Mouse (Mus musculus) CD4-positive, CD25-positive, alpha-beta regulatory T cell (primary cell): ENCODE results near the gene Olfr1471. TPM values are rescaled to one million over a fixed set of nuclear protein-coding genes. Genes with fewer than 3 reads are reported as not detected.

Experiments
- polyA plus RNA-seq: library from polyadenylated mRNA; unstranded; fragments of 100-300 nt; shearing (Covaris generic); gene quantifications from one replicate; pipeline ENCODE4 v1.2.1, GENCODE M21; 2017

Olfr1471 gene
- polyA plus RNA-seq, result not detected

DNA sequence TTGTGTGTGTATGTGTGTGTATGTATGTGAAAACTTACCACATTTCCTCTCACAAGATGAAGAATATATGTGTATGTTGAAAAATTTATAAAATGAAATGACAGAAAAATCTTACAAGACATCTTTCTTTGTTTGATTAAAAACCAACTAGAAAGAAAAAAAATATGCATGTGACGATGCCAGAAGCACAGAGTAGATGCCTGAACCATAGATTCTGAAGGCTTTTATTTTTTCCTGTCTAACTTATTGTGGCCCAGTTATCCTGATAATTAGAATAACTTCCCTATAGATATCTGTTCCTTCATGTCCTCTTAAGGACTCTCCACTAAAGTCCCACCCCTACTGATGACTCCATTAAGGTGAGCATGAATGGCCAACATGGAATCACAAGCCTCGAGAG is at the start of gene Olfr1471:
TSS of gene Olfr1471 (plus strand) at position 301 of the 400 bp plus-strand sequence.

DNA sequence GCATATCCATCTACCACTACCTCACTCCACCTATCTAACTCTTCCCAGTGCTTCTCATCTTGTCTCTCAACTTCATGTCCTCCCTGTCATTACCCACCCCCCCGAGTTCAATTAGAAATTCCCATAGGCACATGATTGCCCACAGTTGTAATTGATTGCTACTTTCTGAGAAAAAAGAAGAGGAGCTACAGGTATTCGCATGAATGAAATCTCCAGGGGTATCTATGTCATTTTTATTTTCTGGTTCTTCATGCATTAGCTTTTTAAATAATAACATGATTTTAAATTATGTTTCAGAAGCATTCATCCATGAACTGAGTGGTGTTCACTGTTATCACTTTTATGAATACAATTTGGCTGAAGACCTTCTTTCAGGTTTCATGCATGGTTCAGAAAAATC is 35.7 kb upstream of the Olfr1471 start, which contains the start of gene Olfr1469:
TSS of gene Olfr1469 (plus strand) at position 301 of the 400 bp plus-strand sequence.

DNA sequence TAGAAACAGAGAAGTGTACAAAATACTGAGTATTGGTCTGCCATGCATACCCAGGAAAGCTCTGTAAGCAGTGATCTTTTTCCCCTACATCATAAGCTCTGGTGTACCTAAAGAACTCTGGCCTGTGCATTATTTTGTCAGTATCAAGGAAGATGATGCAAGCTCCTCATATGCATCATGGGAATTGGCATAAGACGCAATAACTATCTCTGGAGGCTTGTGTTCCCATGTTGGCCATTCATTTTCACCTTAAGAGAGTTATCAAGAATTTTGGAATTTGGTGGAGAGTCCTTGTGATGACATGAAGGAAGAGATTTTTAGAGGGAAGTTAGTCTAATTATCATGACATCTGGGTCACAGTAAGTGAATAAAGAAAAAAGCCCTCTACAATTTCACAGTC is 12.8 kb downstream of the Olfr1471 start, which contains the start of gene Olfr1472:
TSS of gene Olfr1472 (minus strand) at position 101 of the 400 bp plus-strand sequence.

DNA sequence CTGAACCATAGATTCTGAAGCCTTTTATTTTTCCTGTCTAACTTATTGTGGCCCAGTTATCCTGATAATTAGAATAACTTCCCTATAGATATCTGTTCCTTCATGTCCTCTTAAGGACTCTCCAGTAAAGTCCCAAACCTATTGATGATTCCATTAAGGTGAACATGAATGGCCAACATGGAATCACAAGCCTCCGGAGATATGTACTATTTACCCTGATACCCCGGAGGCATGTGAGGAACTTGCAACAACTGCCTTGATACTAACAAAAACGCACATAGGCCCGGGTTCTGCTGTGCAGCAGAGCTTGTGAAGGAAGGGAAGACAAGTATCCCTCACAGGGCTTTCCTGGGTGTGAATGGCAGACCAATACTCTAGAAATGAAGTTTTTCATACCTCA is 26.1 kb downstream of the Olfr1471 start, which contains the start of gene Olfr1474:
TSS of gene Olfr1474 (plus strand) at position 301 of the 400 bp plus-strand sequence.

DNA sequence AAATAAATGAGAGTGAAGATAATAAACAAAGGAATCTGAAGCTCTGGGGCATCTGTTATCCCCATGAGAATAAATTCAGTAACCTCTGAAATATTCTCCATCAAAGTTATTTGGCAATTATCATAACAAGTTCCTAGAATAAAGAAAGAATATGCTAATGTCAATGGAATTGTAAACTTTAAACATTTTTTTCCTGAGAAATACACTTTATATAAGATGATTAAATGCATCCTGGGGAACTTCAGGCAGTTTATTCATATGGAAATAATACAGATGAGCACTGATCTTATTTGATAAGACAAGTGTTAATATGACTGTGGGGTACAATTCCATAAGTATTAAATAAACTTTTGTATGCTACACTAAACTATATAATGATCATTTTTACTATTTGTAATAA is 36.9 kb downstream of the Olfr1471 start, which contains the start of gene Olfr1475:
TSS of gene Olfr1475 (minus strand) at position 101 of the 400 bp plus-strand sequence.

DNA sequence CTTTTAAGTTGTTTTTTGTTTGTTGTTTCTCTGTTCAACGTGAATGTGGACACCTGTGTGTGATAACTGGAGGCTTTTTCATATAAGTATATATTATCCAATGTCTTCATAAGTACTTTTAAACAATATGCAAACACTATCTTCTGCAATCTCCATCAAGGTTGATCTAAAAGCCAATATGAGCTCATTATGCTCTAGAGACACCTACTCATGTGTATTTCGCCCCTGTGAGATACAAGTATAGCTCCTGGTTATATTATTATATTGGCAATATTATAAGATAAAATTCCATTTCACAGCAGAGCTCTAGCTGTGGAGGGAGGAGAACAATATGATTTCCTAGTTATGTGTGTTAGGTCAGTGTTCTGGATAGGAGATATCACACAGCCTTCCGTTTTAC is 57.0 kb downstream of the Olfr1471 start, which contains the start of gene Olfr1477:
TSS of gene Olfr1477 (plus strand) at position 301 of the 400 bp plus-strand sequence.

Other genes with a start within 250 kb of the Olfr1471 start
- not detected for gene Olfr1463, start 212.1 kb upstream of the Olfr1471 start, polyA plus RNA-seq
- not detected for gene Olfr1465, start 127.9 kb upstream of the Olfr1471 start, polyA plus RNA-seq
- gene Olfr1466, start 104.5 kb upstream of the Olfr1471 start, polyA plus RNA-seq, result not detected
- gene Olfr1467, start 81.2 kb upstream of the Olfr1471 start, polyA plus RNA-seq, result 0.05 TPM
- 0.25 TPM for gene Olfr1469, start 35.6 kb upstream of the Olfr1471 start, polyA plus RNA-seq
- not detected for gene Olfr1472, start 12.7 kb downstream of the Olfr1471 start, polyA plus RNA-seq
- not detected for gene Olfr1474, start 26.2 kb downstream of the Olfr1471 start, polyA plus RNA-seq
- gene Olfr1475, start 36.8 kb downstream of the Olfr1471 start, polyA plus RNA-seq, result not detected
- gene Olfr1477, start 57.1 kb downstream of the Olfr1471 start, polyA plus RNA-seq, result 0.20 TPM
- not detected for gene Olfr1480, start 84.5 kb downstream of the Olfr1471 start, polyA plus RNA-seq
- 0.06 TPM for gene Olfr1484, start 140.1 kb downstream of the Olfr1471 start, polyA plus RNA-seq
- not detected for gene Olfr1487, start 174.0 kb downstream of the Olfr1471 start, polyA plus RNA-seq
- gene Olfr1489, start 188.2 kb downstream of the Olfr1471 start, polyA plus RNA-seq, result 0.04 TPM
- gene Olfr1490, start 207.7 kb downstream of the Olfr1471 start, polyA plus RNA-seq, result not detected